Mouse (Mus musculus) cerebellum, adult 18-20 months (tissue): ENCODE measurements around the gene Gm20765.
"Not testable (repeated sequence)": the region's sequence is repeated elsewhere in the genome, so short reads cannot be mapped to it uniquely, and the experiment has no call there.

Source experiments
- DNase-seq, 2 experiments: peaks; one replicate each; pipeline ENCODE4 v3.0.0; 2021

Gm20765 gene

GRCm38 (mm10) chr10:104185233-104185632 is at the start of gene Gm20765:
Gene Gm20765 (plus strand): TSS chr10:104185533.
- DNase-seq: not testable (repeated sequence)

DNA sequence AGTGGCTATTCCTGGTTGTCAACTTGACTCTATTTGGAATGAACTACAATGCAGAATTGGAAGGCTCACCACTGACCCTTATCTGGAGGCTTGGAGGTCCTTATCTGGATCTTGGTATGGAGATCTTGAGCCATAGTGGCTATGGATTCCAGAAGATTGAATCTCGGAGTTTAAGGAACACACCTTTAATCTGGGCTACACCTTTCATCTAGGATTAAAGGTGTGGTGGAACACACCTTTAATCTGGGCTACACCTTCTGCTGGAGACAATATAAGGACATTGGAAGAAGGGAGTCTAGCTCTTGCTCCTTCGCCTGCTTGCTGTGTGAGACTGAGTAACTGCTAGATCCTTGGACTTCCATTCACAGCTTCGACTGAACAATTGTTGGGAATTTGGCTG is 42.6 kb upstream of the Gm20765 start, which contains the start of gene Gm21293:
Gene Gm21293 (plus strand): TSS at position 301 of the 400 bp plus-strand sequence.
- not testable (repeated sequence) for DNase-seq

DNA sequence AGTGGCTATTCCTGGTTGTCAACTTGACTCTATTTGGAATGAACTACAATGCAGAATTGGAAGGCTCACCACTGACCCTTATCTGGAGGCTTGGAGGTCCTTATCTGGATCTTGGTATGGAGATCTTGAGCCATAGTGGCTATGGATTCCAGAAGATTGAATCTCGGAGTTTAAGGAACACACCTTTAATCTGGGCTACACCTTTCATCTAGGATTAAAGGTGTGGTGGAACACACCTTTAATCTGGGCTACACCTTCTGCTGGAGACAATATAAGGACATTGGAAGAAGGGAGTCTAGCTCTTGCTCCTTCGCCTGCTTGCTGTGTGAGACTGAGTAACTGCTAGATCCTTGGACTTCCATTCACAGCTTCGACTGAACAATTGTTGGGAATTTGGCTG is 34.1 kb upstream of the Gm20765 start, which contains the start of gene Gm6763:
Gene Gm6763 (plus strand): TSS at position 301 of the 400 bp plus-strand sequence.
- not testable (repeated sequence) for DNase-seq

GRCm38 (mm10) chr10:104159706-104160105 is 25.6 kb upstream of the Gm20765 start, which contains the start of gene Gm8764:
Gene Gm8764 (plus strand): TSS chr10:104160006.
- DNase-seq: not testable (repeated sequence)

GRCm38 (mm10) chr10:104168215-104168614 is 17.1 kb upstream of the Gm20765 start, which contains the start of gene Gm21304:
Gene Gm21304 (plus strand): TSS chr10:104168515.
- DNase-seq: not testable (repeated sequence)

GRCm38 (mm10) chr10:104176724-104177123 is 8.6 kb upstream of the Gm20765 start, which contains the start of gene Gm21312:
Gene Gm21312 (plus strand): TSS chr10:104177024.
- not testable (repeated sequence) for DNase-seq

DNA sequence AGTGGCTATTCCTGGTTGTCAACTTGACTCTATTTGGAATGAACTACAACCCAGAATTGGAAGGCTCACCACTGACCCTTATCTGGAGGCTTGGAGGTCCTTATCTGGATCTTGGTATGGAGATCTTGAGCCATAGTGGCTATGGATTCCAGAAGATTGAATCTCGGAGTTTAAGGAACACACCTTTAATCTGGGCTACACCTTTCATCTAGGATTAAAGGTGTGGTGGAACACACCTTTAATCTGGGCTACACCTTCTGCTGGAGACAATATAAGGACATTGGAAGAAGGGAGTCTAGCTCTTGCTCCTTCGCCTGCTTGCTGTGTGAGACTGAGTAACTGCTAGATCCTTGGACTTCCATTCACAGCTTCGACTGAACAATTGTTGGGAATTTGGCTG is 8.4 kb downstream of the Gm20765 start, which contains the start of gene Gm4340:
Gene Gm4340 (plus strand): TSS at position 301 of the 400 bp plus-strand sequence.
- DNase-seq: not testable (repeated sequence)

GRCm38 (mm10) chr10:104209655-104210054 is 24.3 kb downstream of the Gm20765 start:
- no peak for DNase-seq

DNA sequence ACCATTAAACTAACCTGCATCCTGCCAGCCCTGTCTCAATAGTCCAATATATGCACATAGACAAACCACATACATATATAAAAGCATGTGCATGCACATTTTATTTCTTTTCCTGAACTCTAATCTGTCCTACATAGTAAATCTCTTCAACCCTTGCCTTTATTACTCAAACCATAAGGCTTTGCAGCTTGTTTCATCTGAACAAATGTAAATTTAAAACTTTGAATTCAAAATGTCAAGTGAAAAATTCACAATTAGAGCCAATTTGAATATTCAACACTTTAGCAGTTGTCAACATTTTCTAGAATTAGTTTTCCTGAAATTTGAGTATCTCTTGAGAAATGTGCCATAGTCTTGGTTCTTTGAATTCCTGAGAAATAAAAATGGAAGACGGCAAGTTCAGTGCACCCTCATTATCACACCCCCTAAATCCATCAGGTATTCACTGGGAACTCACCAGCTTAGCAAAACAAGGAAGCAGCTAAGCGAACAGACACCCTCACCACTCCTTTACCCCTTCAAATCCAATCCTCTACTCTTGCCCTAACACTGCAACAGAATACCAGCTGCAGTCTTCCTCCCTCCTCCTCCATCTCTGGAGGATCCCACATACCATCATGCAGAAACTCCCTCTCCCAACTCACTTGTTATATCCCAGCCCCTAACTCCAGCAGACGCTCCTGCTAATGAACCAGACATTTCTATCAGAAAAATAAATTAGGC is 25.1 kb downstream of the Gm20765 start:
- DNase-seq: no peak

DNA sequence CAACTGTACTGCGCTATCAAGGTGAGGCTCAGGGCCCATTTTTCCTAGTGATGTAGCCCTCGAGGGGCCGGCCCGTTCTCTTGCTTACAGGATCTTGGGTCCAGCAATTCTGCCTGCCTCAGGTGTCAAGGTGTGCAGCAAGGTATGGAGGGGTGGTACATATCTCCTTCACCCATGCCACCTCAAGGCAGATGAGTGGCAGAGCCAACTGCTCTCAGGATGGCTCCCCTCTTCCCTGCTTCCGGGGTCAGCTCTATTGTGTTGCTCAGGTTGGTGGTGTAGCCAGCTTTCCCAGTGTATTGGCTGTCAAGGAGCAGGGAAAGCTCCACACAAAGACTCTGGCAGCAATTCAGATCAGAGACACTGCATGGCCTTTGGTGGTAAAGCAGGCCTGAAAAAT is 29.2 kb downstream of the Gm20765 start:
- no peak for DNase-seq

DNA sequence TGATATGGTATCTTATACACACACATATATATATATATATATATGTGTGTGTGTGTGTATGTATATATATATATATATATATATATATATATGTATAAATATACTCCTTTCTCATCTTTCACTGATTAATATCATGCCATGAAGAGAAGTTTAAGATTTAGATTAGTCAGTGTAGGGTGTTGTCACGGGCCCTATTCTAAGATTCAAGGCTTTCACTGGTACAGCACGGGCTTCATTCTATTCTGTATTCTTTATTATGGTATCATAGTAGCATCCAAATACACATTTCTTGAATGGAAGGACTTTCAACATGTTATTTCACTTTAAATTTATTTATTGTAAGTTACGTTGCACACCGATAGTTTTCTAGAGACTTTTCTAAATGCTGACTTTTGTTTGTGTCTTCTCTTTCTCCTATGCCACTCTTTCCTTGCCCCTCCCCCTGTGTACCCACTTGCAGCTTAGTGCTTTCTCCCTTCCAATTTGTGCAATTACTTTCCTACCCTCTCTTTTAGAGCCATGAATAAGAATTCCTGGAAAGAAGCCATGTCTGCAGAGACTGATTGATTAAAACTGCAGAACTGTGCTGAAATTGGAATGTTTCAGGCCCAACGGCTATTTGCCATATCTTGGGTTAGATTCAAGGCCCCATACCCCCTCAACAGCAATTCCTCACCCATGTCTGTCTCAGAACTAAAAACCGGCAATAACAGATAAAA is 35.1 kb downstream of the Gm20765 start:
- DNase-seq: no peak
